In the genomic region with DNA sequence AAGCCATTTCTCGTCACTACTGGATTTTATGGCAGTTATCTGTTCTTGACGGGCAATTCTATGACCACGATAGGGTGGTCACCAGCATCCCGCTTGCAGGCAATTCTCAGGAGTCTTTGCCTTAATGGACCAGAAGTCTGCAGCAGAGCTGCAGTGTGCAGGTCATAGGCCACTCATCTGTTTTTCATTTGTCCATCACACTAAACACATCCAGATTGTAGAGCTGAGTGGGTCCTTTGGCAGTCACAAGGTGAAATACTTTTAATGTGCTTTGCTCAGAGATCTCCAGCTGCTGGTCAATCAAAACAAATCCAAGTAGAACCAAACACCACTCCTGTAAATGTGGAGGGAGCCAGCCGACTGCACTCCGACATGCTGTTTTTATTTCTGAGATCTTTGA, we compare ENCODE assay signal across 15 mouse cellular contexts.
DNase-seq lines count a peak whose midpoint lies in the region; ATAC-seq and TF ChIP-seq lines count a peak whose summit lies in the region.
"Had no signal": no experiment of that assay in that cellular context is flagged by ENCODE, and none has a peak within 500 bp of the region (broad histone marks: within the 10 kb centered on the region; RNA-seq: fewer than 3 reads in every experiment).

No protein-coding gene starts in this region.

- H3K9ac ChIP-seq in embryonic facial prominence, embryonic 12.5 days: no peak overlapping the region
- H3K9ac ChIP-seq in limb, embryonic 14.5 days (ENCODE audit: low read depth, low read length, severe bottlenecking): no peak overlapping the region
- H3K9ac ChIP-seq in intestine, embryonic 15.5 days: no peak overlapping the region
- H3K9ac ChIP-seq: liver, embryonic 15.5 days had no signal

- 21% methylated on average over 6 of the region's 6 CpGs for WGBS in embryonic facial prominence, embryonic 12.5 days
- WGBS in limb, embryonic 14.5 days: 32% methylated on average over 6 of the region's 6 CpGs
- WGBS in intestine, embryonic 15.5 days: 66% methylated on average over 6 of the region's 6 CpGs

- no peaks in the 10 kb centered on the region for H3K27me3 ChIP-seq in embryonic facial prominence, embryonic 12.5 days
- H3K27me3 ChIP-seq in limb, embryonic 14.5 days (ENCODE audit: control insufficient read depth, insufficient read depth, low read length): no peaks in the 10 kb centered on the region
- H3K27me3 ChIP-seq in intestine, embryonic 15.5 days (replicated peaks): no peaks in the 10 kb centered on the region
- H3K27me3 ChIP-seq: liver, embryonic 15.5 days; Patski had no signal

- H3K4me2 ChIP-seq in embryonic facial prominence, embryonic 12.5 days (replicated peaks): no peak overlapping the region
- H3K4me2 ChIP-seq in limb, embryonic 14.5 days (replicated peaks; ENCODE audit: low read depth, low read length, severe bottlenecking): no peak overlapping the region
- no peak overlapping the region for H3K4me2 ChIP-seq in intestine, embryonic 15.5 days (replicated peaks)
- H3K4me2 ChIP-seq: heart, embryonic 11.5 days; liver, embryonic 15.5 days had no signal

- H3K4me3 ChIP-seq in embryonic facial prominence, embryonic 12.5 days: no peak overlapping the region
- no peak overlapping the region for H3K4me3 ChIP-seq in limb, embryonic 14.5 days (replicated peaks; ENCODE audit: low read length)
- H3K4me3 ChIP-seq in intestine, embryonic 15.5 days (replicated peaks): no peak overlapping the region
- H3K4me3 ChIP-seq: liver, embryonic 15.5 days had no signal

- H3K9me3 ChIP-seq in embryonic facial prominence, embryonic 12.5 days: no peaks in the 10 kb centered on the region
- H3K9me3 ChIP-seq in limb, embryonic 14.5 days (ENCODE audit: control insufficient read depth, low read length): no peaks in the 10 kb centered on the region
- H3K9me3 ChIP-seq in intestine, embryonic 15.5 days: no peaks in the 10 kb centered on the region
- H3K9me3 ChIP-seq: liver, embryonic 15.5 days had no signal

- H3K36me3 ChIP-seq in embryonic facial prominence, embryonic 12.5 days: peaks cover 19% of the 10 kb centered on the region; the same call in 1 of the 2 replicates
- H3K36me3 ChIP-seq in limb, embryonic 14.5 days (ENCODE audit: control insufficient read depth, insufficient read depth, low read length): peaks cover 13% of the 10 kb centered on the region
- no peaks in the 10 kb centered on the region for H3K36me3 ChIP-seq in intestine, embryonic 15.5 days
- H3K36me3 ChIP-seq: liver, embryonic 15.5 days had no signal

- intact Hi-C loops in heart, postnatal 25 days (cut with DNase I): no loop called here

- TF ChIP-seq POLR2A in limb, embryonic 14.5 days (IDR thresholded peaks at IDR 0.05; ENCODE audit: borderline replicate concordance, extremely low read depth, insufficient read depth, insufficient read length): no peak

- peak; percentile 14 for DNase-seq in cerebellum, postnatal 25 days
- DNase-seq in cerebellum, adult 11 months: no peak
- DNase-seq in brain, adult 2 months (ENCODE audit: low read depth, low spot score): peak; percentile 2
- no peak for DNase-seq in limb, embryonic 14.5 days (ENCODE audit: low spot score)
- DNase-seq in kidney, adult 11 months: no peak
- no peak for DNase-seq in heart, postnatal 25 days (ENCODE audit: low spot score)
- DNase-seq: gastrocnemius, postnatal 36 days; lung, postnatal 36 days; right cerebral cortex, postnatal 25 days had no signal

- peak overlapping the region; percentile 48 for H3K27ac ChIP-seq in embryonic facial prominence, embryonic 12.5 days
- 0 out of 2 replicates have a peak overlapping the region, but pooled peaks have one; percentile 35 for H3K27ac ChIP-seq in limb, embryonic 14.5 days (replicated peaks; ENCODE audit: low read depth, low read length)
- no peak overlapping the region for H3K27ac ChIP-seq in intestine, embryonic 15.5 days
- H3K27ac ChIP-seq: liver, embryonic 15.5 days had no signal

- ATAC-seq in embryonic facial prominence, embryonic 12.5 days (ENCODE audit: insufficient number of reproducible peaks, insufficient read depth, low FRiP score, low TSS enrichment): no peak
- no peak for ATAC-seq in limb, embryonic 14.5 days (ENCODE audit: low FRiP score, low read depth)
- no peak for ATAC-seq in intestine, embryonic 15.5 days
- ATAC-seq: forebrain, embryonic 14.5 days; Patski had no signal

- peaks cover 16% of the 10 kb centered on the region for H3K4me1 ChIP-seq in embryonic facial prominence, embryonic 12.5 days
- peaks cover 27% of the 10 kb centered on the region for H3K4me1 ChIP-seq in limb, embryonic 14.5 days (ENCODE audit: control insufficient read depth, insufficient read depth, low read length)
- no peaks in the 10 kb centered on the region for H3K4me1 ChIP-seq in intestine, embryonic 15.5 days (replicated peaks)
- H3K4me1 ChIP-seq: liver, embryonic 15.5 days had no signal

Comparison
In these comparisons a context has a peak if more than half of its experiments do, and no peak if none do; other contexts are left out.
1. DNase-seq: peak in cerebellum, postnatal 25 days (2 of 2) and brain, adult 2 months (single experiment); none in cerebellum, adult 11 months (single experiment), limb, embryonic 14.5 days (single experiment), kidney, adult 11 months (single experiment) and heart, postnatal 25 days (single experiment).